Mouse (Mus musculus) small intestine, adult 2 months (tissue): ENCODE results near the gene Crbn. TPM values are rescaled to one million over a fixed set of nuclear protein-coding genes. Genes with fewer than 3 reads are reported as not detected.

Experiments
- H3K27ac ChIP-seq: fragments of 200-500 bp; 2 replicates; pipeline ENCODE4 v1.5.1; 2012; ENCODE audit warnings: low read depth, low read length, control low read depth, inconsistent platforms; ENCODE audit not compliant: insufficient read depth
- H3K27me3 ChIP-seq: fragments of 200-500 bp; 2 replicates; pipeline ENCODE4 v1.6.1; 2012; ENCODE audit warnings: mild to moderate bottlenecking, moderate library complexity, low read length, inconsistent platforms; ENCODE audit not compliant: control insufficient read depth, insufficient read depth
- H3K36me3 ChIP-seq: fragments of 200-500 bp; 2 replicates; pipeline ENCODE4 v1.6.1; 2012; ENCODE audit warnings: mild to moderate bottlenecking, low read length, control low read depth, inconsistent platforms; ENCODE audit not compliant: control insufficient read depth, insufficient read depth
- H3K4me1 ChIP-seq: fragments of 200-500 bp; 2 replicates; pipeline ENCODE4 v1.6.1; 2012; ENCODE audit warnings: low read length, inconsistent platforms, mixed read lengths; ENCODE audit not compliant: control insufficient read depth, insufficient read depth, insufficient read length
- H3K4me3 ChIP-seq: fragments of 200-500 bp; 2 replicates; pipeline ENCODE4 v1.5.1; 2012; ENCODE audit warnings: low read depth, mild to moderate bottlenecking, control low read depth, inconsistent platforms, low read length, moderate library complexity
- CTCF ChIP-seq: fragments of 200-500 bp; IDR thresholded peaks from 2 replicates; pipeline ENCODE4 v1.5.1; 2012; ENCODE audit warnings: low read depth, mild to moderate bottlenecking, control low read depth, inconsistent platforms, low read length, moderate library complexity, mixed read lengths; ENCODE audit not compliant: insufficient replicate concordance, insufficient read length; ENCODE audit errors: extremely low read depth
- POLR2A ChIP-seq: fragments of 200-500 bp; IDR thresholded peaks from 2 replicates; pipeline ENCODE4 v1.6.1; 2012; ENCODE audit warnings: low read depth, mild to moderate bottlenecking, control low read depth, inconsistent platforms, low read length, moderate library complexity
- WGBS: fragments of 180-500 bp; shearing (Covaris S2); methylation state at CpG from one replicate; pipeline ENCODE4 v1.1.7; 2018; 5-methylcytosine and 5-hydroxymethylcytosine counted together
- polyA plus RNA-seq: library from polyadenylated mRNA; depleted of rRNA; stranded (reverse); fragments of >200 nt; gene quantifications from 2 replicates; pipeline ENCODE4 v1.2.3, GENCODE M21; 2012

Crbn gene
- polyA plus RNA-seq, 1 experiment, result 3.8 TPM

DNA sequence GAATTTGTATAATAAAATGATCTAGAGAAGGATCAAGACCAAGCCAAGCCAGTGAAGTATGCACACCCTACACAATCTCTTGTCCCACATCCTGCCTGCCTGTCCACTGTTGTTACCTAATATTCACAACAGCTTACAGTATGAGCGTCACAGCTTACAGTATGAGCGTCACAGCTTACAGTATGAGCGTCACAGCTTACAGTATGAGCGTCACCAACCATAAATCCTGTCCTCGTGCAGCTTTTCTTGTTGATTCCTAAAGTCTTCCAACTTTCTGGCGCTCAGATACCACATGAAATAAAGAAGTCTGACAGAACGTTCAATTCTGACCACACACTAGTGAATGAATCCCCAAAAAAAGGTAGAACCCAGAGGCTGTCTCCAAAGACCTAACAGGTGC lies 6.8 kb downstream of the Crbn start:
- Histone ChIP-seq H3K27me3 (no peaks in the 10 kb centered on the region), H3K4me3 (no peak overlapping the region), H3K4me1 (peaks cover 4% of the 10 kb centered on the region), H3K27ac (peak overlapping the region; percentile 14; the same call in 1 of the 2 replicates), H3K36me3 (peaks cover 31% of the 10 kb centered on the region)
- 88% methylated on average over 7 of the region's 7 CpGs for WGBS
- no peak for TF ChIP-seq CTCF
- TF ChIP-seq POLR2A, result no peak

DNA sequence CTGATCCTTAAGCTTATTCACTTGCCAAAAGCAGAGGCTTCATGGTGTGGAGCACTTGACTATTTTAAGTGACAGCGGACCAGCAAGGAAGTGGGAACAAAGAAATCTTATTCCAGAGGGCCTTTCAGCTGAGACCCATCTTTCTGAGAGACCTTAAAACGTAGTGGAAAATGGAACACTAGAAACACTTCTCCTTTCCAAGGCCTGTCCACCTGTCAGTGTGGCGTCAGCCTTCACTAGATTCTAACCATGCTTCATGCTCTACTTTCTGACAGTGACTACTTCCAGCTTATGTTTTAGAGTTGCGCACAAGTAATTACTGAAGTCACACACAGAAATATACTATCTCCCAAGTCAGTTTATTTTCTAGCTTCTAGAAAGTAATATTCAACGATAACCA lies 7.4 kb downstream of the Crbn start:
- Histone ChIP-seq H3K4me1 (peaks cover 4% of the 10 kb centered on the region), H3K36me3 (peaks cover 32% of the 10 kb centered on the region), H3K27ac (no peak overlapping the region), H3K4me3 (no peak overlapping the region), H3K27me3 (no peaks in the 10 kb centered on the region)
- TF ChIP-seq CTCF, result no peak
- WGBS, result 89% methylated on average over 5 of the region's 5 CpGs

DNA sequence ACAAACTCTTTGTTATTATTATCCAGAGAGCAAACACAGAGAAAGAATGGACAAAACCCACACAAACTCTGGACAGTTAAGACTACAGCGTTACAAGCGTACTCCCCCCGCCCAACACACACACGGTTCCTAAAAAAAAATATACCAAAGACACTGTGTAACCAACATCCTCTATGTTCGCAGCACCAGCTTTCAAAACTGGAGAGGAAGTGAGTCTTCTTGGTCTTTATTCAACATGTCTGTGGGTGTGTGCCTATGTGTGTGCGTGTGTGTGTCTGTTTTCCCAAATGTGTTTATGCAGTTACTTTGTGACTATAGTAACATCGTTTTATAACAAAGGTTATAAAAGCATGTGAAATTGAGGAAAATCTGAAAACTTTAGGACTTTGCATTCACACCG lies 8.4 kb downstream of the Crbn start:
- WGBS, result 84% methylated on average over 8 of the region's 8 CpGs
- Histone ChIP-seq H3K27ac (no peak overlapping the region), H3K4me1 (peaks cover 4% of the 10 kb centered on the region), H3K4me3 (no peak overlapping the region), H3K27me3 (no peaks in the 10 kb centered on the region), H3K36me3 (peaks cover 35% of the 10 kb centered on the region)
- no peak for TF ChIP-seq CTCF
- no peak for TF ChIP-seq POLR2A

DNA sequence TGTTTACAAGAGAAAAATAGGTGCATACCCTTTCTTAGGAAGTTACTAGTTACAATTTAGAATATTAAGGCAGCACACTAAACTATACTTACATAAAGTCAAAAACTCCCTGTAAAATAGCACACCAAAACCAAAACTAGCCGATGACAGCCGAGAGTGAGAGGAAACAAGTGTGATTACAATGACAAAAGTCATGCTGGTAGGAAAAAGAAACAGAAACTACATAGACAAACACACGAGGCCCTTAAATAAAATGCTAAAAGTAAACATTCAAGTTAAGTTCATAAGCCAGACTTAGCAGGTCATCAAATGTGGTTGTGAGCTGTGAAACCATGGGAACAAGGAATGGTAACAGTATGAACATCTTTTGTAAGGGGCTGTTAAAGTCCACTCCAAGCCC lies 12.7 kb downstream of the Crbn start:
- H3K27me3 ChIP-seq, result no peaks in the 10 kb centered on the region
- H3K27ac ChIP-seq, result 0 out of 2 replicates have a peak overlapping the region, but pooled peaks have one; percentile 39
- H3K4me1 ChIP-seq, result no peaks in the 10 kb centered on the region
- no peak overlapping the region for H3K4me3 ChIP-seq
- H3K36me3 ChIP-seq, result peaks cover 37% of the 10 kb centered on the region
- TF ChIP-seq POLR2A (no peak), CTCF (no peak)
- 52% methylated on average over 3 of the region's 3 CpGs for WGBS

DNA sequence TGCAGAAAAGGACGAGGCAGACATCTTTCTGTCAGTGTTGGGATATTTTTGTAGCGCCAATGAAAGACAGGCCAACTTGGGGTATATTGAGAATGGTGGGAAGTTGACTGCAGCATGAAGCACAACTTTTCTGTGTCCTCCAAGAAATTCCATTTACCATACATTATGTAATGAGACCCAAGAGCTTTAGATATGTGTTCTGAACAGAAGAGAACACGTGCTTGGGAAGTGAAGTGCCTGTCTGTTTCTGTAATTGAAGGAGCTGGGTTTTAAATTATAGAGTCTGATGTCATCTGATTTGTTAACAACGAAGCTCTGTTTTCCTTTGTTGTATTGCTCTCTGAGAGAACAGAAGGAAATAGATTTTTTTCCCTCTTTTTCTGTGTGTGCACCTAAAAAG lies 29.8 kb downstream of the Crbn start:
- peak overlapping the region; percentile 93; the same call in 1 of the 2 replicates for H3K4me3 ChIP-seq

DNA sequence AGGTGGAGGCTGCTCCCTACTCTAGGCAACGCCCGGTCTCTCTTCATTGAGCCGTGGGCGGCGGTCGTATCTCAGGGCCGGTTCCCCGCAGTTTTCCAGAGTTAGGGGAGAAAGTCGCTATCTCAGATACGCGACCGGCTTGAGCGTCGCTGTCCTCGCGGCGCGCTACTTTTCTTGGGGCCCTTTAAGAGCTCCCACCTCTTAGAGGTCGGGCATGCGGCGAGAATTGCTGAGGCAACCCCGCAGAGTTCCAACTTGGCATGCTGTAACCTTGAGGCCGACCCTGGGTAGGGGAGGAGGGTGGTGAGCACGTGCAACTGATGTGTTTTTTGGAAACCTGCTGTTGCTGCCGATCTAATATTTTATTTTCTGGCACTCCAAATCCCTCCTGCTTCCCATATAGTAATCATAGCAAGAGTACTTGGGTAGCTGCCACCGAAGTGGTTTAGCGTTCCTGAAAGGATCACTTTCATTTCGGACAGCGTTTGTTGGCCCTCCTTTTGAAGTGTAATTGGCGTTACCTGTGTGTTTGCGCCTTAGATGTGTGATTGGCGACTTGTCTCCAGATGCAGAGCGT lies 30.5 kb downstream of the Crbn start:
- Histone ChIP-seq H3K27ac (peak overlapping the region; percentile 19; the same call in 1 of the 2 replicates), H3K27me3 (no peaks in the 10 kb centered on the region), H3K36me3 (peaks cover 15% of the 10 kb centered on the region), H3K4me3 (peak overlapping the region; percentile 93), H3K4me1 (peaks cover 6% of the 10 kb centered on the region; the same call in 1 of the 2 replicates)
- WGBS, result under 1% methylated on average over 33 of the region's 33 CpGs
- no peak for TF ChIP-seq POLR2A

More for the DNA sequence above, 29.8 kb downstream of the Crbn start:
- Histone ChIP-seq H3K4me1 (peaks cover 6% of the 10 kb centered on the region; the same call in 1 of the 2 replicates), H3K36me3 (peaks cover 19% of the 10 kb centered on the region), H3K27ac (no peak overlapping the region), H3K27me3 (no peaks in the 10 kb centered on the region)
- WGBS, result 16% methylated on average over 4 of the region's 4 CpGs
- TF ChIP-seq POLR2A, result no peak
- no peak for TF ChIP-seq CTCF

DNA sequence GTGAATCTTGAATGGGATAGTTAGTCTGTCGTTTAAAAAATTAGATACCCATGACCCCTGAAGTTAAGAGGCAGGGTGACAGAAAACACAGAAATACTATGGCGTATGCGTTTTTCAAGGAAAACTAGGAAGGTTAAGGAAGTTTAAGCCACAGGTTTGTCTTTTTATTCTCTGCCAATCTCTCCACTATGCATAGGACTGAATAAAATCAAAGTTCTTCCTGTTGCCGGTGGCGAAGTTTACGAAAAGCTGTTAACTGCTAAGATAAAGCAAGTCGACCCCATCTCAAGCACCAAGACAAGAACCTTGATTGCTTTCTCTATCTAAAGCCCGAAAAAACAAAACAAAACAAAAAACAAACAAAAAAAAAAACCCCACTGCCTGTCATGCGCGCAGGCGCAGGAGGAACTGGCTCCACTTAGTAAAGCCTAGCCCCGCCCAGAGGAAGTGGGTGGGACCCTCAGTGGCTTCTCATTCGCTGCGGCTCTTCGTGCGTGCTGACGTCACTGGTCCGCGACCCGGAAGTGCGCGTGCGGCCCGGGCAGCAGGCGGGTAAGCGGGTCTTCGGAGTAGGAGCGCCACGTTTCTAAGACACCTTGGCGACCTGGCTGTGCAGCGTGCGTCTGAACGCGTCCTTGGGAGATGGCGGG lies 31.1 kb downstream of the Crbn start, which contains the start of gene Trnt1:
Trnt1 (plus strand) TSS at position 481 of the 650 bp plus-strand sequence.
- peak within 1 kb of the TSS; percentile 19; the same call in 1 of the 2 replicates for H3K27ac ChIP-seq
- peak; percentile 80 for TF ChIP-seq POLR2A
- TF ChIP-seq CTCF, result no peak
- peak within 1 kb of the TSS; percentile 93 for H3K4me3 ChIP-seq
- 4% methylated on average over 35 of the region's 35 CpGs for WGBS
- H3K27me3 ChIP-seq, result no peaks in the 10 kb centered on the region
- peaks cover 11% of the 10 kb centered on the region for H3K36me3 ChIP-seq
- H3K4me1 ChIP-seq, result peaks cover 6% of the 10 kb centered on the region; the same call in 1 of the 2 replicates

DNA sequence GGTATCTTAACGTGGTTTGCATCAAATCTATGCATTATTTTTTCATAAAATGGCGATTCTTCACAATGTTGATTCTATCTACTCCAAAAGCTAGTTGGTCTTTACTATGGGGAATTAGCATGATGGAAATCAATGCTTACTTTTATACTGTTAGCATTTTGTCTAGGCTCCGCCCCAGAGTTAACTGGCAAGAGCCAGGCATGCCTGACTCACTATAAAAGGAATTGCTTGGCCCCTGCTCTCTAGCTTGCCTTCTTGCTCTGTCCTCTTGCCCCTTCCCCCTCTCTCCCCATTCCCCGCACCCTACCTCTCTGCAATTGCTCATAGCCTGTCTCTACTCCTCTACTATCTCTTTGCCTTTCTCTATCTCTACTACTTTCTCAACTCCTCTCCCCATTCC lies 33.1 kb downstream of the Crbn start:
- Histone ChIP-seq H3K4me1 (peaks cover 4% of the 10 kb centered on the region; the same call in 1 of the 2 replicates), H3K27me3 (no peaks in the 10 kb centered on the region), H3K36me3 (peaks cover 6% of the 10 kb centered on the region), H3K27ac (no peak overlapping the region), H3K4me3 (no peak overlapping the region)
- 74% methylated on average over 4 of the region's 4 CpGs for WGBS
- TF ChIP-seq POLR2A (no peak), CTCF (no peak)
